Mouse (Mus musculus) bone marrow, adult 2 months (tissue): ENCODE results near the gene Cemip2.

Experiments used
- CTCF ChIP-seq: fragments of 200-500 bp; IDR thresholded peaks from 2 replicates; pipeline ENCODE4 v1.5.1; 2011; ENCODE audit warnings: low read length, control low read depth; ENCODE audit not compliant: control insufficient read depth, insufficient read depth
- POLR2A ChIP-seq: fragments of 200-500 bp; IDR thresholded peaks from 2 replicates; pipeline ENCODE4 v1.6.1; 2011; ENCODE audit warnings: low read depth, mild to moderate bottlenecking, control low read depth, low read length, borderline replicate concordance; ENCODE audit not compliant: control insufficient read depth

GRCm38 (mm10) chr19:21819585-21819984, 41.4 kb downstream of the Cemip2 start:
- TF ChIP-seq POLR2A (no peak), CTCF (no peak)
